Mouse (Mus musculus) ovary, postnatal 14 days (tissue): ENCODE data around the gene Stab1.

Source experiments
- DNase-seq: peaks from one replicate; pipeline ENCODE4 v3.0.0; 2022; ENCODE audit warnings: low spot score

Gene Stab1

GRCm38 (mm10) chr14:31168425-31168824 lies at the start of gene Stab1:
Gene Stab1, minus strand, starts transcription at chr14:31168641.
- no peak for DNase-seq

- DNase-seq = peak; percentile 61
These were observed 49.2 kb upstream of the Stab1 start, which contains the start of gene Sema3g for GRCm38 (mm10) chr14:31217666-31218065. Gene Sema3g, plus strand, starts transcription at chr14:31217860.

- no peak for DNase-seq
These were observed 48.4 kb upstream of the Stab1 start, which contains the start of gene Nisch for GRCm38 (mm10) chr14:31216846-31217245. Gene Nisch, minus strand, starts transcription at chr14:31216946.

- DNase-seq = peak; percentile 67
These were observed 46.9 kb upstream of the Stab1 start for GRCm38 (mm10) chr14:31215157-31216002.

GRCm38 (mm10) chr14:31214684-31215083 lies 46.2 kb upstream of the Stab1 start:
- DNase-seq = no peak

- no peak for DNase-seq
These were observed 45.4 kb upstream of the Stab1 start for GRCm38 (mm10) chr14:31213868-31214267.

GRCm38 (mm10) chr14:31212499-31212898 lies 44.1 kb upstream of the Stab1 start:
- DNase-seq = no peak

- no peak for DNase-seq
These were observed 43.4 kb upstream of the Stab1 start for GRCm38 (mm10) chr14:31211854-31212253.

GRCm38 (mm10) chr14:31209133-31209557 lies 40.7 kb upstream of the Stab1 start:
- no peak for DNase-seq

- DNase-seq = no peak
These were observed 39.6 kb upstream of the Stab1 start, which contains the start of gene Tnnc1 for GRCm38 (mm10) chr14:31208084-31208483. Gene Tnnc1, plus strand, starts transcription at chr14:31208312.

GRCm38 (mm10) chr14:31207070-31207830 lies 38.8 kb upstream of the Stab1 start:
- DNase-seq = no peak

GRCm38 (mm10) chr14:31206472-31206981 lies 38.1 kb upstream of the Stab1 start:
- peak; percentile 92 for DNase-seq

- peak; percentile 37 for DNase-seq
These were observed 37.4 kb upstream of the Stab1 start for GRCm38 (mm10) chr14:31205562-31206467.

- DNase-seq = no peak
These were observed 36.8 kb upstream of the Stab1 start for GRCm38 (mm10) chr14:31205244-31205561.

- no peak for DNase-seq
These were observed 36.4 kb upstream of the Stab1 start for GRCm38 (mm10) chr14:31204844-31205243.

- DNase-seq = no peak
These were observed 31.6 kb upstream of the Stab1 start for GRCm38 (mm10) chr14:31200038-31200437.

- no peak for DNase-seq
These were observed 31.2 kb upstream of the Stab1 start for GRCm38 (mm10) chr14:31199599-31199998.

GRCm38 (mm10) chr14:31197547-31198516 lies 29.4 kb upstream of the Stab1 start:
- no peak for DNase-seq

GRCm38 (mm10) chr14:31195968-31196367 lies 27.5 kb upstream of the Stab1 start:
- DNase-seq = no peak

- no peak for DNase-seq
These were observed 27.1 kb upstream of the Stab1 start for GRCm38 (mm10) chr14:31195521-31195920.
